Mouse (Mus musculus): ENCODE results near the gene Mapk9.

The Mapk9 gene

GRCm38 (mm10) chr11:49840666-49841065 is 5.9 kb upstream of the Mapk9 start:
- no peak for DNase-seq (ENCODE audit: low read depth, low spot score)

GRCm38 (mm10) chr11:49841886-49842285 is 4.7 kb upstream of the Mapk9 start:
- no peak for DNase-seq (ENCODE audit: low read depth, low spot score)

GRCm38 (mm10) chr11:49842718-49843117 is 3.8 kb upstream of the Mapk9 start:
- DNase-seq (ENCODE audit: low read depth, low spot score): no peak

GRCm38 (mm10) chr11:49844311-49844710 is 2.2 kb upstream of the Mapk9 start:
- no peak for DNase-seq (ENCODE audit: low read depth, low spot score)

GRCm38 (mm10) chr11:49844969-49845368 is 1.6 kb upstream of the Mapk9 start:
- DNase-seq (ENCODE audit: low read depth, low spot score): peak; percentile 44

- DNase-seq (ENCODE audit: low read depth, low spot score): no peak
Observed at GRCm38 (mm10) chr11:49845958-49846357, 593 bp upstream of the Mapk9 start.

GRCm38 (mm10) chr11:49847071-49847810 is 690 bp downstream of the Mapk9 start:
- DNase-seq (ENCODE audit: low read depth, low spot score): peak; percentile 62

- no peak for DNase-seq (ENCODE audit: low read depth, low spot score)
Observed at GRCm38 (mm10) chr11:49847811-49848078, 1.2 kb downstream of the Mapk9 start.

- no peak for DNase-seq (ENCODE audit: low read depth, low spot score)
Observed at GRCm38 (mm10) chr11:49848080-49848815, 1.7 kb downstream of the Mapk9 start.

- no peak for DNase-seq (ENCODE audit: low read depth, low spot score)
Observed at GRCm38 (mm10) chr11:49850331-49850730, 3.8 kb downstream of the Mapk9 start.

GRCm38 (mm10) chr11:49855144-49855543 is 8.6 kb downstream of the Mapk9 start:
- DNase-seq (ENCODE audit: low read depth, low spot score): no peak

GRCm38 (mm10) chr11:49861139-49861538 is 14.6 kb downstream of the Mapk9 start:
- no peak for DNase-seq (ENCODE audit: low read depth, low spot score)

GRCm38 (mm10) chr11:49863926-49864325 is 17.4 kb downstream of the Mapk9 start:
- DNase-seq (ENCODE audit: low read depth, low spot score): no peak

GRCm38 (mm10) chr11:49867320-49867719 is 20.8 kb downstream of the Mapk9 start:
- no peak for DNase-seq (ENCODE audit: low read depth, low spot score)

- peak; percentile 48 for DNase-seq (ENCODE audit: low read depth, low spot score)
Observed at GRCm38 (mm10) chr11:49869762-49870161, 23.2 kb downstream of the Mapk9 start.

GRCm38 (mm10) chr11:49871914-49872313 is 25.4 kb downstream of the Mapk9 start:
- peak; percentile 27 for DNase-seq (ENCODE audit: low read depth, low spot score)

- DNase-seq (ENCODE audit: low read depth, low spot score): no peak
Observed at GRCm38 (mm10) chr11:49872779-49873178, 26.2 kb downstream of the Mapk9 start.

GRCm38 (mm10) chr11:49876948-49877817 is 30.6 kb downstream of the Mapk9 start:
- no peak for DNase-seq (ENCODE audit: low read depth, low spot score)

- no peak for DNase-seq (ENCODE audit: low read depth, low spot score)
Observed at GRCm38 (mm10) chr11:49879950-49880642, 33.5 kb downstream of the Mapk9 start.

GRCm38 (mm10) chr11:49883394-49883793 is 36.8 kb downstream of the Mapk9 start:
- no peak for DNase-seq (ENCODE audit: low read depth, low spot score)

GRCm38 (mm10) chr11:49888469-49888868 is 41.9 kb downstream of the Mapk9 start:
- DNase-seq (ENCODE audit: low read depth, low spot score): no peak

GRCm38 (mm10) chr11:49891993-49892392 is 45.4 kb downstream of the Mapk9 start:
- DNase-seq (ENCODE audit: low read depth, low spot score): no peak

All from retina, postnatal 7 days (tissue).